Mouse (Mus musculus) embryonic facial prominence, embryonic 14.5 days (tissue): ENCODE measurements around the gene Tceal1. TPM values are rescaled to one million over a fixed set of nuclear protein-coding genes. Genes with fewer than 3 reads are reported as not detected.

ENCODE experiments used
- ATAC-seq: fragments of 200-750 bp; cut with Nextera tagmentation; 2 replicates; pipeline ENCODE4 v1.8.0; 2017; ENCODE audit warnings: low read depth, moderate number of reproducible peaks, moderate TSS enrichment
- DNase-seq: peaks from one replicate; pipeline ENCODE4 v3.0.0-alpha.2; 2015; ENCODE audit warnings: low spot score
- H3K27ac ChIP-seq: fragments of 300-500 bp; sonication (generic); replicated peaks from 2 replicates; pipeline ENCODE4 v1.5.1; 2014; ENCODE audit warnings: low read depth, mild to moderate bottlenecking, low read length, moderate library complexity
- H3K27me3 ChIP-seq: fragments of 300-500 bp; sonication (generic); replicated peaks from 2 replicates; pipeline ENCODE4 v1.6.1; 2014; ENCODE audit warnings: low read length; ENCODE audit not compliant: control insufficient read depth, insufficient read depth
- H3K36me3 ChIP-seq: fragments of 300-500 bp; sonication (generic); 2 replicates; pipeline ENCODE4 v1.6.1; 2014; ENCODE audit warnings: low read length, mixed read lengths; ENCODE audit not compliant: control insufficient read depth, insufficient read depth
- H3K4me1 ChIP-seq: fragments of 300-500 bp; sonication (generic); 2 replicates; pipeline ENCODE4 v1.6.1; 2014; ENCODE audit warnings: antibody characterized with exemption, low read length; ENCODE audit not compliant: control insufficient read depth, insufficient read depth
- H3K4me2 ChIP-seq: fragments of 300-500 bp; sonication (generic); 2 replicates; pipeline ENCODE4 v1.6.1; 2014; ENCODE audit warnings: low read depth, mild to moderate bottlenecking, low read length, moderate library complexity, mixed read lengths
- H3K4me3 ChIP-seq: fragments of 300-500 bp; sonication (generic); 2 replicates; pipeline ENCODE4 v1.5.1; 2014; ENCODE audit warnings: low read depth, mild to moderate bottlenecking, low read length
- H3K9ac ChIP-seq: fragments of 300-500 bp; sonication (generic); 2 replicates; pipeline ENCODE4 v1.6.1; 2014; ENCODE audit warnings: low read depth, mild to moderate bottlenecking, low read length, moderate library complexity, mixed read lengths
- H3K9me3 ChIP-seq: fragments of 300-500 bp; sonication (generic); 2 replicates; pipeline ENCODE4 v1.6.1; 2016; ENCODE audit warnings: low read length; ENCODE audit not compliant: control insufficient read depth
- WGBS: fragments of 180-500 bp; shearing (Covaris S2); extraction: QIAGEN DNeasy Blood & Tissue Kit; methylation state at CpG from one replicate; pipeline ENCODE4 v1.1.7; 2014; 5-methylcytosine and 5-hydroxymethylcytosine counted together
- polyA plus RNA-seq: library from polyadenylated mRNA; unstranded; fragments of >200 nt; fragmentation: Nextera tagmentation; extraction: Ambion mirVana; gene quantifications from 2 replicates; pipeline ENCODE4 v1.2.1, GENCODE M21; 2014

The Tceal1 gene
- polyA plus RNA-seq, 1 experiment from 2014 or later, result 17.4 TPM

- peak overlapping the region; percentile 58 for H3K4me2 ChIP-seq
- H3K27ac ChIP-seq, result peak overlapping the region; percentile 93
- no peaks in the 10 kb centered on the region for H3K27me3 ChIP-seq
- peaks cover 9% of the 10 kb centered on the region for H3K36me3 ChIP-seq
- 32% methylated on average over 5 of the region's 5 CpGs for WGBS
- peak overlapping the region; percentile 59 for H3K4me3 ChIP-seq
- ATAC-seq (no peak), DNase-seq (peak; percentile 87)
- H3K9ac ChIP-seq, result peak overlapping the region; percentile 70
- peaks cover 4% of the 10 kb centered on the region; the same call in 1 of the 2 replicates for H3K4me1 ChIP-seq
- H3K9me3 ChIP-seq, result no peaks in the 10 kb centered on the region
Observed at GRCm38 (mm10) chrX:136742661-136743103, 34.9 kb downstream of the Tceal1 start.

DNA sequence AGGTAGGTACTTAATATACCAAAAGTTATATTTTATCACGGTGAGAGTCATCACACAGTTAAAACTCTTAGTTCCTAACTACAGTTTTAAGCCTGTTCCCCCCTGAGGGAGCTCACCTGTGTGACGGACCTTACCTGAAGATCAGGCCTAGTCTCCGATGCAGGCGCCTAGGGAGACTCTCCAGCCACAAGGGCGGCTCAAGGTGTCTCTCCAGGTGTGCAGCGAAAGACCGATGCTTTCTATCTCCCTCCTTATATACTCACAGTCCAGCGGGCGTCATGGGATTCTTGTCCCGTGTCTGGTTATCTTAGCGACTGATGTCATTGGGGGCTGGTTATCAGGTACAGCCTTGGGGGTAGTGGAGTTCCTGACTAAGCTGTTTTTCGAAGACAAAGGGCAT is 35.7 kb downstream of the Tceal1 start, which contains the start of gene Morf4l2:
Morf4l2 (minus strand) TSS at position 232 of the 400 bp plus-strand sequence.
- Histone ChIP-seq H3K4me2 (peak within 1 kb of the TSS; percentile 58), H3K4me3 (peak within 1 kb of the TSS; percentile 59), H3K27ac (peak within 1 kb of the TSS; percentile 93), H3K27me3 (no peaks in the 10 kb centered on the region), H3K36me3 (peaks cover 6% of the 10 kb centered on the region), H3K9ac (peak within 1 kb of the TSS; percentile 70), H3K4me1 (peaks cover 4% of the 10 kb centered on the region; the same call in 1 of the 2 replicates), H3K9me3 (no peaks in the 10 kb centered on the region)
- no peak for DNase-seq
- WGBS, result 87% methylated on average over 12 of the region's 12 CpGs
- no peak for ATAC-seq

GRCm38 (mm10) chrX:136744663-136745062 is 36.9 kb downstream of the Tceal1 start:
- Histone ChIP-seq H3K4me3 (no peak overlapping the region), H3K4me1 (no peaks in the 10 kb centered on the region), H3K27me3 (no peaks in the 10 kb centered on the region), H3K36me3 (no peaks in the 10 kb centered on the region), H3K27ac (no peak overlapping the region), H3K9me3 (no peaks in the 10 kb centered on the region), H3K4me2 (no peak overlapping the region), H3K9ac (no peak overlapping the region)
- WGBS, result 70% methylated on average over 8 of the region's 8 CpGs
- no peak for DNase-seq
- ATAC-seq, result no peak

DNA sequence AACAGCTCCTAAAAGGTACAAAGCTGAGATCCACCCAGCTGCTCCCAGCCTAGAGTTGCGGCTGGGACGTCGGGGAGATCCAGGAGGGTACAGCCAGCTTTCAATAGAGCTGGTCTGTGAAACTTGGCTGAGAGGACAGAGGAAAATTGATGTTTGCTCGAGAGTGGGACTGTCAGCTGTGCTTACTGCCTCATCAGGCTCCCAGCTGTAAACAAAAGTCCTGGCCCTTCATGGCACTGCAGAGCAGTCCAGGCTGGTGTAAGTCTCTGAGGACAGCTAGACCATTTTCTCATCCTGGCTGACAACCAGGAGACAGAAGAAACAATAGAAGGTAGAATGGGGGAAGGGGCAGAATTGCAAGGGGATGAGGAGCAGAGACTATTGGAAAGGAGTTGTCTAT is 41.5 kb downstream of the Tceal1 start:
- Histone ChIP-seq H3K9me3 (no peaks in the 10 kb centered on the region), H3K36me3 (no peaks in the 10 kb centered on the region), H3K4me2 (no peak overlapping the region), H3K4me3 (no peak overlapping the region), H3K27me3 (no peaks in the 10 kb centered on the region), H3K9ac (no peak overlapping the region), H3K4me1 (no peaks in the 10 kb centered on the region), H3K27ac (no peak overlapping the region)
- DNase-seq (no peak), ATAC-seq (no peak)
- WGBS, result 76% methylated on average over 4 of the region's 4 CpGs

DNA sequence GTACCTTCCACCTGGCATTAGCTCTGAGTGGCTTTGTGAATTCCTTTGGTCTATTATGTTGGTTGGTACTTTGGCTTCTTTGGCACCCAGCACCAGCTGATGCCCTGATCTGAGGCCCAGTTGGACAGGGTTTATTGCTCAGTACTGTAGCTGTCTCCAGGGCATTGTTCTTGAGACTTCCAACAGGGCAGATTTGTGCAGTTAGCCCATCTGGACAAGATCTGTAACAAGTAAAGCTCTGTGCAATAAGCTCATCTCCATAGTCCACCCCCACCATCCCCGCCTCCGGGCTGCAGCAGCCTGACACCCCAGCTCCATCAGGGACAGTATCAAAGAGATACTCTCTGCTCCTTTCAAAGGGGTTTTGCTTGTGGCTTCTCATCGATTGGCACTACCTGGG is 47.7 kb downstream of the Tceal1 start:
- no peaks in the 10 kb centered on the region for H3K9me3 ChIP-seq
- H3K27ac ChIP-seq, result no peak overlapping the region
- no peaks in the 10 kb centered on the region for H3K27me3 ChIP-seq

More for the DNA sequence above, 47.7 kb downstream of the Tceal1 start:
- Histone ChIP-seq H3K9ac (no peak overlapping the region), H3K36me3 (no peaks in the 10 kb centered on the region), H3K4me2 (no peak overlapping the region), H3K4me3 (no peak overlapping the region), H3K4me1 (no peaks in the 10 kb centered on the region)
- no peak for ATAC-seq
- WGBS, result 90% methylated on average over 3 of the region's 3 CpGs
- DNase-seq, result no peak

Other genes with a start within 250 kb of the Tceal1 start
- gene Kir3dl1, start 190.0 kb upstream of the Tceal1 start, polyA plus RNA-seq, result not detected in 2 replicates
- not detected in 2 replicates for gene Kir3dl2, start 163.9 kb upstream of the Tceal1 start, polyA plus RNA-seq
- gene Tceal3, start 117.1 kb upstream of the Tceal1 start, polyA plus RNA-seq, result 26.3 and 26.6 TPM in 2 replicates
- 655 and 681 TPM in 2 replicates for gene Morf4l2, start 35.7 kb downstream of the Tceal1 start, polyA plus RNA-seq
- gene Glra4, start 72.2 kb downstream of the Tceal1 start, polyA plus RNA-seq, result 0.17 and 0.18 TPM in 2 replicates
- gene Plp1, start 114.7 kb downstream of the Tceal1 start, polyA plus RNA-seq, result 12.8 and 13.5 TPM in 2 replicates
- gene Rab9b, start 160.8 kb downstream of the Tceal1 start, polyA plus RNA-seq, result 0.89 and 1.2 TPM in 2 replicates
- gene H2bfm, start 219.3 kb downstream of the Tceal1 start, polyA plus RNA-seq, result not detected in 2 replicates